Mouse (Mus musculus): Measurements from ENCODE around the gene Krtap4-1. TPM values are rescaled to one million over a fixed set of nuclear protein-coding genes. Genes with fewer than 3 reads are reported as not detected.
"Not testable (repeated sequence)": the region's sequence is repeated elsewhere in the genome, so short reads cannot be mapped to it uniquely, and the experiment has no call there.

Gene Krtap4-1
- polyA plus RNA-seq, 1 experiment = not detected

DNA sequence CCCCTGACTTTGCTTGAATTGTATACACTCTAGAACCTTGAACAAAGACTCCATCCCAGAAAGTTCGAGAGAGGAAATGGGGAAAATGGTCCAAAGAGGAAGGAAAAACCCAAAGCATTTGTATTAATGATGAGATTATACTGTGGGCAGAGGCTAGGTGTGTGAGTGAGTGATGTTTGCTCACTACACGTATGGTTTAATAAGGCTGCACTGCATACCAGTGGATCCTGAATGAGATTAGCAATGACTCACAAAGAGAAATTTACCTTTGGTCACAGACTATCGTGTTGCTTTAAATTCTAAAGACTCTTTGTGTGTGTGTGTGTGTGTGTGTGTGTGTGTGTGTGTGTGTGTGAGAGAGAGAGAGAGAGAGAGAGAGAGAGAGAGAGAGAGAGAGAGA, 2.9 kb upstream of the Krtap4-1 start:
- TF ChIP-seq POLR2A (IDR thresholded peaks at IDR 0.05; ENCODE audit: control insufficient read depth, extremely low read depth, insufficient read depth, low read length, poor library complexity) (no peak), CTCF (IDR thresholded peaks at IDR 0.05; ENCODE audit: borderline replicate concordance, control insufficient read depth, extremely low read depth, insufficient read depth, low read length, poor library complexity) (no peak)
- no peaks in the 10 kb centered on the region for H3K36me3 ChIP-seq (ENCODE audit: control insufficient read depth, insufficient read depth, low read length)
- H3K4me1 ChIP-seq (replicated peaks; ENCODE audit: control insufficient read depth, insufficient read depth, low read length) = no peaks in the 10 kb centered on the region
- no peak overlapping the region for H3K4me3 ChIP-seq (ENCODE audit: control insufficient read depth, insufficient read depth, low read length)
- H3K27me3 ChIP-seq (ENCODE audit: control insufficient read depth, insufficient read depth, low read length) = no peaks in the 10 kb centered on the region
- no peak overlapping the region for H3K27ac ChIP-seq (ENCODE audit: control insufficient read depth, insufficient read depth, low read length)
- DNase-seq = no peak
- WGBS = 72% methylated on average over 3 of the region's 3 CpGs

DNA sequence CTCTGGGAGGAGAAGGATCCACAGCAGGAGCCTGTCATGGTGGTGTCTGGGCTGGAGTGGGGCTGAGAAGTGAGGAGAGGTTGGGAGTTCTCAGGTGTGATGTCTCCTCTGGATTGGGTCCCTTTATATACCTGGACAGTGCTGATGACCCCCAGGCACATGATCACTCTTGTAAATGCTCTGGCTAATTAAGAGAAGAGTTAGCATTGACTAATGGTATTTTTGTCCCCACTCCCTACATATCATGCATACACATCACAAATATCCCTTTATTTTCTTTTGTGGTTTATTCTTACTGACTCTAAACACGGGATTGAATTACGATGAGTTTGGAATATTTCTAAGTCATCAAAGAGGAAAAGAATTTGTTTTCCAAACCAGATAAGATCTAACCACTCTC, 7.7 kb downstream of the Krtap4-1 start, which contains the start of gene Gm11562:
Gene Gm11562, minus strand, starts transcription at position 101 of the 400 bp plus-strand sequence.
- no peak for TF ChIP-seq CTCF (IDR thresholded peaks at IDR 0.05; ENCODE audit: borderline replicate concordance, control insufficient read depth, extremely low read depth, insufficient read depth, low read length, poor library complexity)
- no peak for TF ChIP-seq POLR2A (IDR thresholded peaks at IDR 0.05; ENCODE audit: control insufficient read depth, extremely low read depth, insufficient read depth, low read length, poor library complexity)
- Histone ChIP-seq H3K36me3 (ENCODE audit: control insufficient read depth, insufficient read depth, low read length) (no peaks in the 10 kb centered on the region), H3K4me1 (replicated peaks; ENCODE audit: control insufficient read depth, insufficient read depth, low read length) (no peaks in the 10 kb centered on the region), H3K4me3 (ENCODE audit: control insufficient read depth, insufficient read depth, low read length) (no peak within 1 kb of the TSS), H3K27ac (ENCODE audit: control insufficient read depth, insufficient read depth, low read length) (no peak within 1 kb of the TSS), H3K27me3 (ENCODE audit: control insufficient read depth, insufficient read depth, low read length) (no peaks in the 10 kb centered on the region)
- no peak for DNase-seq
- WGBS = 74% methylated on average over 2 of the region's 2 CpGs

DNA sequence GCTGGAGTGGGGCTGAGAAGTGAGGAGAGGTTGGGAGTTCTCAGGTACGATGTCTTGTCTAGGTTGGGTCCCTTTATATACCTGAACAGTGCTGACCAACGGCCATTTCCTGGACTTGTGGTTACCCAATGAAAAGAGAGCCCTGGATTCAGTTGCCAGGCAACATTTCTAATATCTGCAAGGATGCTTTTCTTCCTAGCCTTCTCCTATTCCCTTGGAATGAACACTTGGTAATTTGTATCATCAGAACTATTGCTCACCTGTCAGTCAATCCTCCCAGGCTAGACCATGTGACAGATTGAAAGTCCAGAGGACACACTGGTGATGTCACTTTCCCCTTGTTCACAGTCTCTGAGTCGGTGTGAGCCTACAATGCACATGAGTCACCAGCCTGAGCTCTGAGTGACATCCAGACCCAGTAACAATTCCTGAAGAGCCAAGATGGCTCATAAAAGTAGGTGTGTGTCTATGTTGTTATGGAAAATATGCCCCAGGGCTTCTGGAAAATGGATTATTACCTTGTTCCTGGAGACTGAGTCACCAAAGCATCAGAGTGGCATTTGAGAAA, 13.2 kb downstream of the Krtap4-1 start, which contains the start of gene Krtap2-4:
Gene Krtap2-4, minus strand, starts transcription at position 51 of the 568 bp plus-strand sequence.
- Histone ChIP-seq H3K27me3 (ENCODE audit: control insufficient read depth, insufficient read depth, low read length) (no peaks in the 10 kb centered on the region), H3K4me3 (ENCODE audit: control insufficient read depth, insufficient read depth, low read length) (no peak within 1 kb of the TSS), H3K36me3 (ENCODE audit: control insufficient read depth, insufficient read depth, low read length) (no peaks in the 10 kb centered on the region), H3K4me1 (replicated peaks; ENCODE audit: control insufficient read depth, insufficient read depth, low read length) (no peaks in the 10 kb centered on the region), H3K27ac (ENCODE audit: control insufficient read depth, insufficient read depth, low read length) (no peak within 1 kb of the TSS)
- no peak for DNase-seq
- no peak for TF ChIP-seq POLR2A (IDR thresholded peaks at IDR 0.05; ENCODE audit: control insufficient read depth, extremely low read depth, insufficient read depth, low read length, poor library complexity)
- no peak for TF ChIP-seq CTCF (IDR thresholded peaks at IDR 0.05; ENCODE audit: borderline replicate concordance, control insufficient read depth, extremely low read depth, insufficient read depth, low read length, poor library complexity)
- WGBS = 58% methylated on average over 3 of the region's 3 CpGs

DNA sequence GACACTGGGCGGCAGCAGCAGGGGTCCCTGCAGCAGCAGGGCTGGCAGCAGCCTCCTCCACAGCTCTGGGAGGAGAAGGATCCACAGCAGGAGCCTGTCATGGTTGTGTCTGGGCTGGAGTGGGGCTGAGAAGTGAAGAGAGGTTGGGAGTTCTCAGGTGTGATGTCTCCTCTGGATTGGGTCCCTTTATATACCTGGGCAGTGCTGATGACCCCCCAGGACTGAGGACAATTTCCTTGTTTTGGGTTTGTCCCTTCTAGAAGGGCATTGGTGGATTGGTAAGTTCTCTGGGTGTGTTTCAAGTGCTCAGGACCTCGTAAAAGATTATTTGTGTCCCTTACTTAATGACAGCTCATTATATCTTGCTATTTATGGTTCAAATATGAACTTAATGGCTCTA, 17.9 kb downstream of the Krtap4-1 start, which contains the start of gene Gm11937:
Gene Gm11937, minus strand, starts transcription at position 101 of the 400 bp plus-strand sequence.
- not testable (repeated sequence) for H3K36me3 ChIP-seq (ENCODE audit: control insufficient read depth, insufficient read depth, low read length); H3K4me1 ChIP-seq (replicated peaks; ENCODE audit: control insufficient read depth, insufficient read depth, low read length); H3K27ac ChIP-seq (ENCODE audit: control insufficient read depth, insufficient read depth, low read length); DNase-seq; H3K4me3 ChIP-seq (ENCODE audit: control insufficient read depth, insufficient read depth, low read length); H3K27me3 ChIP-seq (ENCODE audit: control insufficient read depth, insufficient read depth, low read length)
- 69% methylated on average over 1 of the region's 2 CpGs for WGBS

DNA sequence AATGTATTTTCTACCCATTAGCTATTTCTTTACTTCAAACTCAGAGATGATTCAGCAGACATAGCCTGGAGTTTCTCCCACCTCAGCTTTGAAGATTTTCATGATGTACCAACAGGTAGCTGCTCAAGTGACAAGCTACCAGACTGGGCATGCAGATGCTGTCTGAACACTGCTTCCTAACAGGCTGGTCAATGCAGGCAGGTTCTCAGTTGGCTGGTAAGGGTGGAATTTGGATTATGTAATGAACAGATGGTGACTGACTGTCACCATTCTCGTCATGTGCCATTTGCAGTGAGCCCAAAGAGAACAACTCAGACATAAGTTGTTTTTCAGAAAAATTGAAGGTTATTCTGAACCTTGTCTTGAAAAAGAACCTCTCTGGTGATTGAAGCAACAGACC, 18.9 kb downstream of the Krtap4-1 start:
- 74% methylated on average over 1 of the region's 1 CpGs for WGBS
- DNase-seq = no peak
- Histone ChIP-seq H3K4me3 (ENCODE audit: control insufficient read depth, insufficient read depth, low read length) (no peak overlapping the region), H3K36me3 (ENCODE audit: control insufficient read depth, insufficient read depth, low read length) (no peaks in the 10 kb centered on the region), H3K27me3 (ENCODE audit: control insufficient read depth, insufficient read depth, low read length) (no peaks in the 10 kb centered on the region), H3K27ac (ENCODE audit: control insufficient read depth, insufficient read depth, low read length) (no peak overlapping the region), H3K4me1 (replicated peaks; ENCODE audit: control insufficient read depth, insufficient read depth, low read length) (no peaks in the 10 kb centered on the region)
- TF ChIP-seq CTCF (IDR thresholded peaks at IDR 0.05; ENCODE audit: borderline replicate concordance, control insufficient read depth, extremely low read depth, insufficient read depth, low read length, poor library complexity) = no peak

DNA sequence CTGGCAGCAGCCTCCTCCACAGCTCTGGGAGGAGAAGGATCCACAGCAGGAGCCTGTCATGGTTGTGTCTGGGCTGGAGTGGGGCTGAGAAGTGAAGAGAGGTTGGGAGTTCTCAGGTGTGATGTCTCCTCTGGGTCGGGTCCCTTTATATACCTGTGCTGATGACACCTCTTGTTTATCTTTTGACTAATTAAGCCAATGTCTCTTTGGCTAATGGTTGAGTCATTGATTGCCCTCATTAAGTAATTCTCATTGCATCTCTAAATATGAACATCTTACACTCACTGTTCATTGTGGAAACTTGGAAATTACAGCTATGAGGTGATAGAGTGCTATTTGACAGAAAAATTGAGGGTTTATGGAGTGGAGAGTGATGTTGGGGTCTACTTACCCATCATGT, 24.8 kb downstream of the Krtap4-1 start, which contains the start of gene Gm11938:
Gene Gm11938, minus strand, starts transcription at position 101 of the 400 bp plus-strand sequence.
- not testable (repeated sequence) for H3K27me3 ChIP-seq (ENCODE audit: control insufficient read depth, insufficient read depth, low read length)

DNA sequence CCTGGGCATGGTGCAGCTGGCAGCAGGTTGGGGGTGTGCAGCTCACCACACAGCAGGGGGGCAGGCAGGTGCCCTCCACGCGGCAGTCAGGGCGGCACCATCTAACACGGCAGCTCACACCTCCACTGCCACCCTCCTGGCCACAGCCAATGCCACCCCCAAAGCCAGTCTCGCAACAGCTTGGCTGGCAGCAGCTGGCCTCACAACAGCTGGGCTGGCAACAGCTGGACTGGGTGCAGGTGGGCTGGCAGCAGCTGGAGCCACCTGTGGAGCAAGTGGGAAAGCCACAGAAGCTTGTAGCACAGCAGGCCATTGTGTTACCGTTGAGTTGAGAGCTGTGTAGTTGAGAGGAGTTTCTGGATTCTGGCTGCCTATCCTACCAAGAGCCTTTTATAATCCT, 30.3 kb downstream of the Krtap4-1 start, which contains the start of gene Krtap9-3:
Gene Krtap9-3, minus strand, starts transcription at position 364 of the 400 bp plus-strand sequence.
- DNase-seq; H3K4me1 ChIP-seq (replicated peaks; ENCODE audit: control insufficient read depth, insufficient read depth, low read length); H3K27ac ChIP-seq (ENCODE audit: control insufficient read depth, insufficient read depth, low read length); H3K27me3 ChIP-seq (ENCODE audit: control insufficient read depth, insufficient read depth, low read length); H3K4me3 ChIP-seq (ENCODE audit: control insufficient read depth, insufficient read depth, low read length); H3K36me3 ChIP-seq (ENCODE audit: control insufficient read depth, insufficient read depth, low read length): not testable (repeated sequence)
- 88% methylated on average over 6 of the region's 6 CpGs for WGBS

More for the DNA sequence above, 24.8 kb downstream of the Krtap4-1 start, which contains the start of gene Gm11938:
- not testable (repeated sequence) for H3K36me3 ChIP-seq (ENCODE audit: control insufficient read depth, insufficient read depth, low read length); H3K27ac ChIP-seq (ENCODE audit: control insufficient read depth, insufficient read depth, low read length); H3K4me3 ChIP-seq (ENCODE audit: control insufficient read depth, insufficient read depth, low read length); DNase-seq; H3K4me1 ChIP-seq (replicated peaks; ENCODE audit: control insufficient read depth, insufficient read depth, low read length)
- 45% methylated on average over 1 of the region's 1 CpGs for WGBS

All from thymus, adult 2 months (tissue).